Mouse (Mus musculus) adrenal gland, adult 2 months (tissue): ENCODE data around the gene Dlgap5. TPM values are rescaled to one million over a fixed set of nuclear protein-coding genes. Genes with fewer than 3 reads are reported as not detected.

ENCODE experiments used
- DNase-seq: peaks from one replicate; pipeline ENCODE4 v3.0.0; 2021
- polyA plus RNA-seq: library from polyadenylated mRNA; depleted of rRNA; stranded (reverse); fragments of >200 nt; gene quantifications from 2 replicates; pipeline ENCODE4 v1.2.3, GENCODE M21; 2012
- total RNA-seq, 2 experiments: library from RNA; stranded (reverse); gene quantifications; 2 replicates each; pipeline ENCODE4 v1.2.3; 2021

Gene Dlgap5
- total and polyA plus RNA-seq, 3 experiments, result 0.27 to 1.4 (median 1.1) TPM

DNA sequence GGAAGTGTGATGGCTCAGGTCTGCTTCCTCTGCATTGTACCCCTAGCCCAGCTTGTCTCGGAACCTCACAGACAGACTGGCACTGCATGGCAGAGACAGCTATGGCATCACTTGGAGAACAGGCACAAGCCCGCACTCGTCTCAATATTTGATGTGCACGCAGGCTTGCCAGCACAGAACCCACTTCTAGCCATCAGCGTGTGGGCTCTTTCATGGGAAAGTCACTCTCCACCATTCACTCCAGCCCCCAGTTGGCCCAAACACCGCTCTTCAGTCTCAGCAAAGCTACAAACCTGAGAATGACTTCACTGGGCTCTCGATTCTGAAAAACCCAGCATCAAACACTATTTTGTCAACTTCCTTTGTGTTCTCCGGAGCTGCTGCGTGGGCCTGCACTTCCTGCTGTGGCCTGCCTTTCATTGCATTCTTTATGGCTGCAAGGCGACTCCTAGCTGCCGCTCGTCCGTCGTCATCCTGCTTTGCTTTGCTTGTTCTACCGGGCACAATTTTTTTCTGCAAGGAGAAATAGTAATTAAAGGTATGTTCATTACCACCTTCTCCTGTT lies 22.7 kb downstream of the Dlgap5 start:
- DNase-seq, result no peak

- no peak for DNase-seq
These were observed 23.2 kb downstream of the Dlgap5 start for GRCm38 (mm10) chr14:47395007-47395406.

DNA sequence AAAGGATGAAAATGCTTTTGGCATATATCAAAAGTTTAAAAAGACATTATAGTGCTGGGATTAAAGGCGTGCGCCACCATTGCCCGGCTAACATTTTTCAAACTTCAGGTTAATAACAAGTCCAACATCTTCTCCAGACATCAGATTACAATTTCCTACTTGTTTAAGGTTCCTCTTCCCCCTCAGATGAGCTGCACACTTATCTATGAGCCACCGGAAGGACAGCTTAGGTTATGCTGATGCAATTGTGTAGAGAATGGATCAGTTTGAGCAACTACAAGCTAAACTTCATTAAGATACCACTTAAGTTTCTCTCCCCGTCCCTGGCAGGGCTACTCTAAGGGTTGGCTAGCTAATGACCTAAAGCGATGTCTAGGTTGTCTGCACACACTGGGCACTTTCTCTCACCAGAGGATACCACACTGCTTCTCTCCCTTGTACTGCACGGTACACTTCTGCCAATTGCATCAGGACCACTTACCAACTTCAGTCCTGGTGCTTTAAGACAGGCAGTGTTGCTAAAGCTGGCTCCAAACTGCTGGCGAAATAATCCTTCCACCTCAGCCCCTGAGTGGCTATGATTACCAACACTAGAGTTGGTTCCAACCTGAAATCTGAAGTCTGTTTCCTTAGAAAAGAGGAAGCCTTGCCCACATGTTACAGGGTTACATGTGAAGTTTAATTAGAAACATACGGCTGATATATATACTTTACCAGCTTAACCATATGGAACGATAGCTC lies 24.7 kb downstream of the Dlgap5 start:
- DNase-seq, result no peak

- DNase-seq, result no peak
These were observed 32.1 kb downstream of the Dlgap5 start for GRCm38 (mm10) chr14:47386125-47386524.

- no peak for DNase-seq
These were observed 33.6 kb downstream of the Dlgap5 start for GRCm38 (mm10) chr14:47384653-47385052.

GRCm38 (mm10) chr14:47383911-47384310 lies 34.3 kb downstream of the Dlgap5 start:
- DNase-seq, result no peak

DNA sequence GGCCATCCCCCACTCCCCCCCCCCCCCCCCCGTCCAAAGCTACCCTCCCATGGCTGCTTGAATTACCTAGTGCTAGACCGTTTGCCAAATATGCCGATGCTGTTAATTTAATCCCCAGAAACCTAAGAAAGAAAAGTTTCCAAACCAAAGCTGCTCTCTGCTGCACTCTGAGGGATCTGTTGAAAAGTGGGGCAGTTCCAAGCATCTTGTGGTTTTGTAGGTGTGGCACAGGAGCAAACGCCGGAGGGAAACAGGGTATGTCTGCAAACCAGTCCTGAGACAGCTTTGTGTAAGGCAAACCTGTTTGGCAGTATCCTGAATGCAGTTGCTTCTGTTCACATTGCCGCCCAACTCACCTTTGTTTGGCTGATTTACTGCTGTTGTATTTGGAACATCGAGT lies 39.9 kb downstream of the Dlgap5 start:
- no peak for DNase-seq

GRCm38 (mm10) chr14:47376526-47376925 lies 41.7 kb downstream of the Dlgap5 start:
- DNase-seq, result no peak

- DNase-seq, result peak; percentile 85
These were observed 44.2 kb downstream of the Dlgap5 start for GRCm38 (mm10) chr14:47373728-47374678.

DNA sequence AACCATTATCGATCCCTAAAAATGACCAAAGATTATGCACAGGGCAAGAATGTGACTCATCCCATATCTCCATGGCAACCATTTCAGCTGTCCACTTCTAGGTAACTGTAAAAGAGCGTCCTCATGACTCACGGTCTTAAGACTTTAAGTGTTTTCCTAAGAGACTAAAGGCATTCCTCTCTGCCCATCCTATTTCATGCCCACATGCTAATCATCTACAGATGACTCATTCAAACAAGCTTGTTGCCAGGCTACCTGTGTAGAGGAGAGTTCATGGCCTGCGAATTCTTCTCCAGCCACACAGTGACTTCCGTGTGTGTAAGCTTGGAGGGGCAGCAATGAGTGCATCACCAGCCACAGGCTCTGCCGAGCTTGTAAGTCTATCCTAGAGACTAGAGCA lies 46.5 kb downstream of the Dlgap5 start:
- DNase-seq, result peak; percentile 28

DNA sequence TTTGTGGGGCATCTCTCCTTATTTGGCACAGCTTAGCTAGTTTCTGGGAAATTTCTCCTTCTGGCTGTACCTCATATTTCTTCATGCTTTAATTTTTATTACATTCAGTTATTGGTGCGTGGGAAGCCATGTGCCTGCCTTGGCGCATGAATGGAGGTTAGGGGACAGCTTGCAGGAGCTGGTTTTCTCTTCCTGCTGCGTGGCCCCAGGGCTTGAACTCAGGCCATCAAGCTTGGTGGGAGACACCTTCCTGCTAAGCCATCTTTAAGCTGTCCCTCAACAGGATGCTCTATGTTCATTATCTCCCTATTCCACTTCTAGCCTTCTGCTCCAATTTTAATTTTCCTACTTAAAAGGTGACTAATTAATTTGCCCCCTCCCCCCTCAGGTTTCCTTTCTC lies 47.4 kb downstream of the Dlgap5 start:
- no peak for DNase-seq

GRCm38 (mm10) chr14:47369741-47370140 lies 48.5 kb downstream of the Dlgap5 start:
- no peak for DNase-seq

DNA sequence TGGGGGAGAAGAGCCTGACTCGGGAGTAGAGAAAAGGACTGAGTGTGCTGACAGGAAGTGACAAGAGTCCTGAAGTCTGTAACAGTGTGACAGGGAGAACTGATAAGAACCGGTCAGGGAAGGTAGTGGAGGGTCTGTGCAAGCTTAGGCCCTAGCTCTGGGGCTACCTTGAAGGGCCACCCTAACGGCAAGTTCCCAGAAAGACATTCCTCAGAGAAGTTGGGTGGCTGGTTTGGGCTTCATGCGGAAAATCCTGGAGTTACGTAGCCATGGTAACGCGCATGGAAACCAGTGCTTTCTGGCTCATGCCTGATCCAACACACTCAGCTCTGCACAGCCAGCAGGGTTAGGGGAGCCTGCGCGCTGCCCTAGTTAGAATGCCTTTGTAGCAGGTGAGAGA lies 50.7 kb downstream of the Dlgap5 start, which contains the start of gene Lgals3:
Gene Lgals3 (plus strand): TSS at position 291 of the 400 bp plus-strand sequence.
- DNase-seq, result peak; percentile 32

DNA sequence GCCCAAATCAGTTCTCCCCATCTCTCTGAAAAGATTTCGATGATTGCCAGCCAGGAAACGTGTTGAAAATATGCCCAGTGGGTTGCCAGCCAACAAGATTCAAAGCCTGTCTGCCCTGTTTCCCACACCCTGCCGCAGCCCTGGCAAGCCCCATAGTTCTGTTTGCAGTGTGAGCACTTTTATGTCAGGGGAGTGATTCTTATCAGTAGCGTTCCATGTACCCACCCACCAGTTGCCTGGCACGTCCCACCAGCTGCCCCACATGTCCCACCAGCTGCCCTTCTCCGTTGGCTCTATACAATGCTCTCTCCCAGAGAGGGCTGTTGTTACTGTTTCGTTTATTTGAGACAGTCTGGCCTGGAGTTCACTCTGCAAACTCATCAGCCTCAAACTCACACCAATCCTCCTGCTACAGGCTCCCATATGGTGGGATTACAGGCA lies 51.3 kb downstream of the Dlgap5 start:
- peak; percentile 28 for DNase-seq

- peak; percentile 24 for DNase-seq
These were observed 53.3 kb downstream of the Dlgap5 start for GRCm38 (mm10) chr14:47364742-47365449.

DNA sequence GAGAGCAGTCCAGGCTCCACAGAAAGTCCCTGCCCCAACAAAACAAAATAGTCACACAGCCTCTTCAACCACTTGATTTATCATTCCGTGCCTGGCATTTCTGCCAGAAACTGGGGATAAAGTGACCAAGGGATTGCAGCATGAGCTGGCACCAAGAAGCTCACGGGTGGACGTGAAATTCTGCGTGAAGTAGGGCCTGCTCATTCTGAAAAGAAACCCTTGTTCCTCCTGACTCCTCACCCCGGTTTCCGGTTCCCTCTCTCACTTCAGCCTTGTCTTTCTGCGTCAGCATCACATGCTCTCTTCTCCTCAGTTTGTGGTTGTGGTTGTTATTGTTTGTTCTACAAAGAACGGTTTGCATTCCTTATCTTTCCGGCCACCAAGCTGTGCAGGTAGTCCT lies 56.3 kb downstream of the Dlgap5 start:
- no peak for DNase-seq

DNA sequence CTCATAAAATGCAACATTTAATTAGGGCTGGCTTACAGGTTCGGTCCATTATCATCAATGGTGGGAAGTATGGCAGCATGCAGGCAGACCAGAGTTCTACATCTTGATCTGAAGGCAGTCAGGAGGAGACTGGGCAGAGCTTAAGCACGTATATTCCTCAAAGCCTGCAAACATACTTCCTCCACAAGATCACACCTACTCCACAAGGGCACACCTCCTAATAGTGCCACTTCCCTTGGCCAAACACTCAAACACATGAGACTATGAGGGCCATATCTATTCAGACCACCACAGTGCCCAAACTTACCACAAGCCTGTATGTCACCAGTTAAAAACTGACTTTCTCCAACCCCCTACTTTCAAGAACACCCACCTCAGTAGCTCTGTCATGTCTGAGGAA lies 56.8 kb downstream of the Dlgap5 start:
- no peak for DNase-seq

DNA sequence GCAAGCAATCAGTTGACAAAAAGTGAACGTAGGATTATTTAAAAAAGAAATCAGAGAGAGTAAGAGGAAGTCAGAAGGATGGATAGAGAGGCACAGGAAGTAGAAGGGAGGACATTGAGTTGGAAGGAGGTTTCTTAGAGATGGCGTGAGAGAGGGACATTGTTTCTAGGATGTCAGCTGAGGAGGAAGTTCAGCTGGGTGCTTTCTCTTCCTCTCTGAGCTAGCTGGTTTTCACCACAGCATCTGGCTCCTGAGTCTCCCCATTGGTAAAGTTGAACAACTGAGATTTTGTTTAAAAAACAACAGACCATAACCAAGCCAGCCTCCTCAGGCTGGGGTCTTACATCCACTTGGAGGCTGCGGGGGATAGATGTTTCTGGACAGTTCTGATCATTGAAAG lies 58.6 kb downstream of the Dlgap5 start:
- DNase-seq, result no peak

DNA sequence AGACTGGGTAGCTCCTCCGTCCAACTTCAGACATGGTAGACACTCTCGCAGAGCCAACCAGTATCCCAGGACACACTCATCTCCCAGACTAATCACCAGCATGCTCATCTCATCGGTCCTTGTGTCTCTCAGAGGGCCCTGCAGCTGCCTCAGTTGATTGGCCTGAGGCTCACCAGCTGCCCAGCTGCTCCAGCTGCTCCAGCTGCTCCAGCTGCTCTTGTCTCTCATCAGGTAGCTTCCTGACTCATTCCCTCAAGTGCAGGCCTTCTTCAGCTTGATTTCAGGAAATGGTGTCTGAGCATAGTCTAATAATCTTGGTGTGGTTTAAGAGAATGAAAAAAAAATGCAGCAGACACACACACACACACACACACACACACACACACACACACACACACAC lies 61.6 kb downstream of the Dlgap5 start:
- no peak for DNase-seq

DNA sequence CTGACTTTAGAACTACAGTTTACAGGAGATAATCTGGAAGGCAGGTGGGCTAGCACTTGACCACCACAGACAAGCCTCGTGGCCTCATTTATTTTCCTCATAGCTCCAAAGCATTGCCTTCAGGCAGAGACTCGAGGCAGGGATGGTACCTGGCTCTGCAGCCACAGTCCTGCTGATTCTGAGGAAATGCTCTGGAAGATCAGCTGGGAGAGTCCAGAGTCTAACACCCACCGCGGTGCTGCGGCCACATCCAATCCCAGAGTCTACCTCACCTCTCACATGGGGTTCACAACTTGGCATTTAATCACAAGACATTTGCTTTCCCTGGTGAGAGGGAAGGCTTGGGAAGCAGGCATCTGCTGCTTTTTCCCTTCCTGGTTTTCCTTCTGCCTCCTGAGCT lies 63.3 kb downstream of the Dlgap5 start:
- DNase-seq, result no peak

GRCm38 (mm10) chr14:47354111-47354577 lies 64.1 kb downstream of the Dlgap5 start:
- DNase-seq, result peak; percentile 78

- DNase-seq, result no peak
These were observed 65.0 kb downstream of the Dlgap5 start for GRCm38 (mm10) chr14:47353240-47353639.
